Mouse (Mus musculus) inflammation-experienced regulatory T-cells, adult 6 months (primary cell): ENCODE measurements around the gene Nek6. TPM values are rescaled to one million over a fixed set of nuclear protein-coding genes. Genes with fewer than 3 reads are reported as not detected.
A peak's percentile ranks its signal among the peaks of the same experiment; 100 is the strongest.

Experiments
- ATAC-seq: one replicate; pipeline ENCODE4 v1.8.0; 2017
- polyA plus RNA-seq, 3 experiments: library from polyadenylated mRNA; unstranded; fragments of 100-300 nt; shearing (Covaris generic); gene quantifications; one replicate each; pipeline ENCODE4 v1.2.1; 2017

The Nek6 gene
- 1 to 10 TPM; 3.0 to 6.2 (median 3.7) TPM for polyA plus RNA-seq

- peak; percentile 50 for ATAC-seq
Measured at GRCm38 (mm10) chr2:38511487-38512307, at the start of gene Nek6. TSS of gene Nek6 (plus strand) at chr2:38511643.

DNA sequence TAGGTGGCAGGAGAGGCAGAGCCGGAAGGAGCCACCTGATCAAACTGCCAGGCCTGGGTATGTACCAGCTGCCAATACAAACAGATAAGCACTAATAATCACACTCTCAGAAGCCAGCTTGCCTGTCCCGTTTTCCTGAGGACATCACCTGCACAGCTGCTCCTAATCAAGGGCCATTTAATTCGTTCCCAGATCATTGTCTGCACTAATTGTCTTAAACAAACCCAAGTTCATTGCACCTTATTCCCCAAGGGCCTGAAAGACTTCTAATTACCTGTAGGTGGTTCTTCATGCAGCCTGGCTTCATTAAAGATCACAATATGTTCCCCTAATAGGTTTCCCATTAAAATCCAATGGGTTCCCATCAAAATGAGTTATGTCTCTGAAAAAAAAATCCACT, 49.1 kb upstream of the Nek6 start:
- no peak for ATAC-seq

GRCm38 (mm10) chr2:38468845-38469244, 42.6 kb upstream of the Nek6 start:
- ATAC-seq: no peak

GRCm38 (mm10) chr2:38471745-38472144, 39.7 kb upstream of the Nek6 start:
- peak; percentile 62 for ATAC-seq

DNA sequence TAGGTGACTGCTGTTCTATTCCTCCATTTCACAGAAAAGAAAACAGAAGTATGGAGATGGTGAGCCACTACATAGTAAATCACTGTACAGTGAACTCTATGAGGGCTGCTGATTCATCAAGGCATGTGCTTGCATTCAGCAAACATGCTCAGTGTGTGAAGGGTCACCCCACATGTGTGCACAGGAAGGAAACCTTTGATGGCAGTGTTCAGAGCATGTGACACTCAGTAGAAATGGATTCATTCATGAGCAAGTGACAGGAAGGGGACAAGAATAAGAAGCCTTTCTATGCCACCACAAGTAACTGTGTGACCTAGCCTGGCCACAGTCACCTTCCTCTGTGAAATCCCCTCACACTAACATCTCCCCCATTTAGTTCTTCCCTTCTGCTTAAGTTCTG, 38.6 kb upstream of the Nek6 start:
- peak; percentile 51 for ATAC-seq

DNA sequence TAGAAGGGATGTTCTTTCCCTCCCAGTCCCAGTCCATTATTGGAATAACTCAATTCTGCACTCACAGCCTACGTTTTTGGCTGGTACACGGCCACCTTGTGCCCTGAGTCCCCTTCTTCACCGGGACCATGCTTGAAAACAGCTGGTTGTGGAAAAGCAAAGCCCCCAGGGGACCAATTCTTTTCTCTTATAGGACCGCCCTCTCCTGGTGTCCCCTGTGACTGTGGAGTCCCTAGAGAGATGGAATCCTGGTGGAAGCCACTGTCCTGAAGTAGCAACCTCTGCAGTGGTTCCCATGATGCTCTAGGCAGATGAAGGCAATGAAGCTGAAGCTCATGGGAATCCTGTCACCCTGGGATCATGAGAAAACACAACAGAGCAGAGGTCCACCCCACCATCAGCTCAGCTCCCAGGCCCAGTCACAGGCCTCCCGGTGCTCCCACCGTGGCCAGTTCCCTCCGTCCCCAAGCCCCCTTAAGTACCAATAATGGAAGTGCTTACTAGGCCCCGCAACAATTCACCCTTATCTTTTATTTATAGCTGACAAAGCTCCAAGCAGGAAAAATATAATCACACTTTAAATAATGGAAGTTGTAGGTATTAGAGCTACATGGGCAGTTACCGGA, 34.5 kb upstream of the Nek6 start:
- ATAC-seq: no peak

DNA sequence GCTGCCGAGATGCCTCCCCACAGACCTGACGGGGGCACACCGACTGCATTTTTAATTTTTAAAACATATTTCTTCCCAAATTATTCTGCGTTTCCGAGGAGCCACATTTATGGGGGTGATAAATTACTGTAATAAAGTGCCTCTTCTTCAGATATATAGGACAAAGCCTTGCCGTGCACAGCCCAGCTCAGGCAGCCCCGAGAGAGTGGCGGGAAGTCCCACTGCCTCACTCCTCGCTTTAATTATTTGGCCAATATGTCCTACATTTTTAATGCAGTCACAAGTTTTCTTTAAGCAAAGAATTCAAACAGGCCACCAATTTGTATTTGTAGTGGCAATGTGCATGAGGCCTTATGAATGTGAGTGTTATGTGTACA, 34.0 kb upstream of the Nek6 start:
- ATAC-seq: no peak

DNA sequence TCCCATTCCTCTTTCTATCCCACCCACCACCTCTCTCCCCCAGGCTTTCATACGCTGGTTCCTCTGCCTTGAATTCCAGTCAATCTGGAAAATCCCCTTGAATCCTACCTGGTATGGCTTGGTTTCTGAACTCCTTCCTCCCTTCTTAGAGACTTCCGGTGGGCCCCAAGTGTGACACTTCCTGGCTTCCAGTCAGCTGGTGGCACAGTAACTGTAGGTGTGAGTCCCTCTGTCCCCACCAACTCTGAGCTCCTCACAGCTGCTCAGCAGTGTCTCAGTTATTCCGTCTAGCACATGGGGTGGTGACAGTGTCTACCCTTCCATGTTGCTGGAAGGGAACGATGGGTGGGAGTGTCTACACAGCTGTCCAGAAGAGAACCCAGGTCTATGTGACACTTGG, 32.8 kb upstream of the Nek6 start:
- ATAC-seq: peak; percentile 55

DNA sequence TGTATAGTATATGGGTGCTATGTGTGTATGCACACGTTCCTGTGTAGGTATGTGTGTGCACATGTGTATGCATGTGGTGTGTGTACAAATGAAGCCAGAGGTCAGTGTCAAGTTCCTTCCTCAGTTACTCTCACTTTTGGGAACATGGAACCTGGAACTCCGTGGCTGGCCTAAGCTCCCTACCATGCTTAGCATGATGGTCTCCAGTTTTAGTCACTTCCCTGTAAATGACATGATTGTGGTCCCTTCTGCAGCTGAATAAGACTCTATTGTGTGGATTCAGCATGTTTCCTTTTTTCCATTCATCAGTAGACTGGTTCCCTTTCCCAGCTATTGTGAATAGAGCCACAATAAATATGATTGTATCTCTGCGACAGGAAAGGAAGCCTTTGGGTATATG, 31.9 kb upstream of the Nek6 start:
- ATAC-seq: no peak

- peak; percentile 40 for ATAC-seq
Measured at GRCm38 (mm10) chr2:38481166-38481778, 30.2 kb upstream of the Nek6 start.

- no peak for ATAC-seq
Measured at GRCm38 (mm10) chr2:38482122-38482521, 29.3 kb upstream of the Nek6 start.

DNA sequence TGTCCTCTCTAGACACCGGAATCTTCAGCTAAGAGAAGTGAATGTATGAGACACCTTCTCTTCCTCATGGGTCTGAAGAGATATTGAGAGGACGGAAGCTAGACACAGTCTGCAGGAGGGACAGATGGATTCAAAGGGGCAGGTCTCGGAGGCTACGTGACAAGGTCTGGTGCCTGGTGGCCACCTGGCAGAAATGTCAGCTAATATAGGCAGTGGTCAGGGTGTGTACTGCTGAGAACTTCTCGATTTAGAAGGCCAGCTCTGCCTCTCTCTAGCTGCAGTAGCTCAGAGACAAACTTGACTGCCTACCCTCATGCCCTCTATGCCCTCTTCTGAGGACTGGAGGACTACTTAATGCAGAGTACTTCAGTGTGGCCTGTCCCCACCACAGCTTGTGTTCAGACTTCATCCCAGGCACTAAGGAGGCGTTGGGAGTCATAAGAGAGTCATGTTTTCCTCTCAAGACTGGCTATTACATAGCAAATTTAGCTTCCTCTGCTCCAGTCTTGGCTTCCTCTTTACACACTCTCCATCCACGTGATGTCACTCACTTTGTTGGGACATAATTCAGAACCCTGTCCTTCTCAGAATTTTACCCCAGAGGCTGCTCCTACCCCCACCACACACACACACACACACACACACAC, 28.3 kb upstream of the Nek6 start:
- ATAC-seq: no peak

GRCm38 (mm10) chr2:38484556-38484955, 26.9 kb upstream of the Nek6 start:
- no peak for ATAC-seq

GRCm38 (mm10) chr2:38485409-38485808, 26.0 kb upstream of the Nek6 start:
- ATAC-seq: no peak

- no peak for ATAC-seq
Measured at GRCm38 (mm10) chr2:38485957-38486931, 25.2 kb upstream of the Nek6 start.

DNA sequence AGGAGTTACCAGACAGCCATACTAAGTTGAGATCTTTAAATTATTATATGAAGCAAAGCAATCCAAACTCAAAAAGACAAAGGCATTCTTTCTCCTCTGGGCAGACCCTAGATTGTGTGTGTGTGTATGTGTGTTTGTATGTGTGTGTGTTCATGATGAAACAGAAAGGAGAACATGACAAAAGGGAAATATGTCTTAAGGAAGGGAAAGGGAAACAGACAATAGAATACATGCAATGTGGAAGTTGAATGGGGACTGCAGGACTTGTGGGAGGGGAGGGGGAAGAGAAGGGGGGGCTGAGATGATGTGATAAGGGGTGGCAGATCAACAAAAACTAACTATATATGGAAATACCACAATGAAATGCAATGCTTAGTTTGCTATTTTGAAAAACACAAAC, 13.8 kb upstream of the Nek6 start:
- no peak for ATAC-seq

DNA sequence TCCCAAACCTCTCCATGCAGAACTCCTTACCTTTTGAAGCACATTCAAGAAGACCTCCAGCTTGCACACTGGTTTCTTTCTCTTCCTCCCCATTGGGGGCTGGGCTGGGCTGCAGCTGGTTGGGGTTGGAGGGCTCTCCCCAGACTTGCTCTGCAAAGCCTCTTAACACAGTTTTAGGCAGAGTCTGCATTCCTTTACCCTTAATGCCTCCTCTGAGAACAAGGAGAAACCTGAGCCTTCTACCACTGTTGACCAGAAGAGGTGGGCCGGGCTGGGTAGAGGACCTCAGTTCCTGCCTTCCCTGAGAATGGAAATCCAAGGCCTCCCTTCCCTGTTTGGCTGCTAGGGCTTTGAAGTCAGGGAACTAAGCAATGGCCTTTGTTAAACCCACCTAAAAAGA, 9.8 kb upstream of the Nek6 start:
- no peak for ATAC-seq

DNA sequence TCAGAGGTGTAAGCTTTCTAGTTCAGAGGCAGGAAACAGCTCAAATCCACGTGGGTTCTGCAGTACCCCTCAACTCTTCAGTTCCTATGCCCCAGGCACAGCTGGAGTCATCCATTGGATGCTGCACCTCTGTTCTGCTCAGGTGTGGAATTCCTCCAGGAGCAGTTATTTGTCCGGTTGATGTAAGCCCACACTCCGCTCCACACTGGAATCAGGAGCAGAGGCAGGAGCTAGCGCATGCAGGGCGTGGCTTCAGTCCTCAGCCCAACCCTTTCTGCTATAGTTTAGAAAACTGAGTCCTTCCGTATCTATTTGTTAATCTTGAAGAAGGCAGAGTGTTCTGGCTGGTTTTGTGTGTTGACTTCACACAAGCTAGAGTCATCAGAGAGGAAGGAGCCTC, 9.3 kb upstream of the Nek6 start:
- no peak for ATAC-seq

GRCm38 (mm10) chr2:38502747-38503146, 8.7 kb upstream of the Nek6 start:
- no peak for ATAC-seq

DNA sequence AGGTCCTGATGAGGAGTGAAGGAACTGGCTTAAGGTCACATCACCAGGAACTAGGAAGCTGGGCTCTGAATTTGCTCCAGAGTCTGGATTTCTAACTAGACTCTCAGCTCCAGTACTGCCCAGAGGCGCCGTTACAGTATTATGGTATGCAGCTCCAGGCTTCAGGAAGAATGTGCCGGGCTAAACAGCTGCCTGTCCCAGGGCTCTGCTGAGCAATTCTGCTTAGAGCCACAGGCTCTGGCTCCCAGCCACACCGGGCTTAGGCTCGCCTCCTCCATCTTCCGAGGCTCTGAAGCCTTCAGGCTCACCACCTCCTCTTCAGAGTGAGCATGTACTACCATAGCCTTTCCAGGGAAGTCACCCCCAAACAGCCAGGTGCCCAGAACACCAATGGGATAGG, 7.1 kb upstream of the Nek6 start:
- ATAC-seq: no peak

- no peak for ATAC-seq
Measured at GRCm38 (mm10) chr2:38507181-38507580, 4.3 kb upstream of the Nek6 start.
